ENCODE assay signal across 8 mouse cellular contexts in genomic region chr16:33714271-33714670, GRCm38 (mm10). TPM values are rescaled to one million over a fixed set of nuclear protein-coding genes. Genes with fewer than 3 reads are reported as not detected.
DNase-seq lines count a peak whose midpoint lies in the region; ATAC-seq lines count a peak whose summit lies in the region.

No protein-coding gene starts in this region.

- peaks cover 10% of the 10 kb centered on the region; the same call in 1 of the 2 replicates for H3K4me1 ChIP-seq in forebrain, embryonic 12.5 days
- H3K4me1 ChIP-seq in hindbrain, embryonic 14.5 days (replicated peaks; ENCODE audit: control insufficient read depth, insufficient read depth, low read length) = no peaks in the 10 kb centered on the region
- peaks cover 8% of the 10 kb centered on the region for H3K4me1 ChIP-seq in liver, embryonic 11.5 days (replicated peaks; ENCODE audit: control insufficient read depth, insufficient read depth, low read length)

- H3K27ac ChIP-seq in forebrain, embryonic 12.5 days = no peak overlapping the region
- no peak overlapping the region for H3K27ac ChIP-seq in hindbrain, embryonic 14.5 days
- no peak overlapping the region for H3K27ac ChIP-seq in liver, embryonic 11.5 days (ENCODE audit: low read depth, low read length)

- no peaks in the 10 kb centered on the region for H3K9me3 ChIP-seq in forebrain, embryonic 12.5 days
- H3K9me3 ChIP-seq in hindbrain, embryonic 14.5 days (ENCODE audit: control insufficient read depth, low read length) = no peaks in the 10 kb centered on the region
- H3K9me3 ChIP-seq in liver, embryonic 11.5 days (ENCODE audit: control insufficient read depth, low read length) = no peaks in the 10 kb centered on the region

- H3K36me3 ChIP-seq in forebrain, embryonic 12.5 days (replicated peaks) = peaks cover 59% of the 10 kb centered on the region
- H3K36me3 ChIP-seq in hindbrain, embryonic 14.5 days (replicated peaks; ENCODE audit: control insufficient read depth, insufficient read depth) = no peaks in the 10 kb centered on the region
- peaks cover 3% of the 10 kb centered on the region; the same call in 1 of the 2 replicates for H3K36me3 ChIP-seq in liver, embryonic 11.5 days (ENCODE audit: control insufficient read depth, insufficient read depth, low read length)

- H3K4me2 ChIP-seq in forebrain, embryonic 12.5 days = 0 out of 2 replicates have a peak overlapping the region, but pooled peaks have one; percentile 0
- H3K4me2 ChIP-seq in hindbrain, embryonic 14.5 days (replicated peaks) = peak overlapping the region; percentile 39
- peak overlapping the region; percentile 58 for H3K4me2 ChIP-seq in liver, embryonic 11.5 days

- no peak overlapping the region for H3K4me3 ChIP-seq in forebrain, embryonic 12.5 days (replicated peaks)
- H3K4me3 ChIP-seq in hindbrain, embryonic 14.5 days (replicated peaks; ENCODE audit: low read length) = no peak overlapping the region; the same call in 1 of the 2 replicates
- peak overlapping the region; percentile 10; the same call in 1 of the 2 replicates for H3K4me3 ChIP-seq in liver, embryonic 11.5 days (ENCODE audit: low read depth, low read length)

- ATAC-seq in CD4-positive, CD25-positive, alpha-beta regulatory T cell, adult 4 months = peak; percentile 97
- ATAC-seq in forebrain, embryonic 12.5 days (ENCODE audit: low FRiP score) = 0 out of 2 replicates have a peak, but pooled peaks have one; percentile 44
- ATAC-seq in hindbrain, embryonic 14.5 days (ENCODE audit: low FRiP score) = peak; percentile 48; the same call in 1 of the 2 replicates
- ATAC-seq in liver, embryonic 11.5 days (replicated peaks; ENCODE audit: low FRiP score) = peak; percentile 89
- peak; percentile 75 for ATAC-seq in monocyte, adult 5-6 weeks (replicated peaks; ENCODE audit: insufficient number of reproducible peaks, low FRiP score, low TSS enrichment, poor library complexity, severe bottlenecking)

- peak; percentile 46 to 48 for DNase-seq in adrenal gland, adult 18-20 months (ENCODE audit: low spot score in 2 of 2)
- DNase-seq in hindbrain, embryonic 14.5 days (ENCODE audit: low spot score) = no peak
- peak; percentile 79 for DNase-seq in liver, embryonic 11.5 days (ENCODE audit: low spot score)
- DNase-seq in testis, postnatal 14 days (ENCODE audit: low spot score) = peak; percentile 72
- no peak for DNase-seq in cerebellum, postnatal 36 days

- H3K9ac ChIP-seq in forebrain, embryonic 12.5 days = no peak overlapping the region
- no peak overlapping the region for H3K9ac ChIP-seq in hindbrain, embryonic 14.5 days
- H3K9ac ChIP-seq in liver, embryonic 11.5 days (ENCODE audit: low read depth, low read length) = peak overlapping the region; percentile 27

- H3K27me3 ChIP-seq in forebrain, embryonic 12.5 days = no peaks in the 10 kb centered on the region
- no peaks in the 10 kb centered on the region for H3K27me3 ChIP-seq in hindbrain, embryonic 14.5 days (ENCODE audit: control insufficient read depth, insufficient read depth, low read length)
- H3K27me3 ChIP-seq in liver, embryonic 11.5 days (replicated peaks; ENCODE audit: control insufficient read depth, insufficient read depth, low read length) = no peaks in the 10 kb centered on the region

- WGBS in forebrain, embryonic 12.5 days = 15% methylated on average over 13 of the region's 13 CpGs
- 18% methylated on average over 13 of the region's 13 CpGs for WGBS in hindbrain, embryonic 14.5 days
- 8% methylated on average over 13 of the region's 13 CpGs for WGBS in liver, embryonic 11.5 days

RNA-seq across cellular contexts. Expression of gene Heg1, which starts 30.1 kb away (rescaled TPM):
- polyA plus RNA-seq in CD4-positive, CD25-positive, alpha-beta regulatory T cell, adult 4 months (2017; shearing (Covaris generic)) = 10 to 100 TPM; 21.1 to 31.1 TPM
- total RNA-seq in adrenal gland, adult 18-20 months (2021) = 10 to 100 TPM; 41.2 to 56.9 TPM
- 36.5 and 37.7 TPM in 2 replicates for polyA plus RNA-seq in forebrain, embryonic 12.5 days (2016; fragmentation: Nextera tagmentation; extraction: Ambion mirVana)
- polyA plus RNA-seq in hindbrain, embryonic 14.5 days (2014; fragmentation: Nextera tagmentation; extraction: Ambion mirVana) = 10.7 and 11.2 TPM in 2 replicates
- 14.6 and 17.7 TPM in 2 replicates for polyA plus RNA-seq in liver, embryonic 11.5 days (2014; fragmentation: Nextera tagmentation; extraction: Ambion mirVana)
- 57.9 to 89.2 TPM (median 64.3 TPM) in 3 replicates for total RNA-seq in monocyte, adult 5-6 weeks (2017)

Comparison
In these comparisons a context has a peak if more than half of its experiments do, and no peak if none do; other contexts are left out.
1. ATAC-seq: peak in every context shown above with its lines; median percentile 97 in CD4-positive, CD25-positive, alpha-beta regulatory T cell, adult 4 months; 89 in liver, embryonic 11.5 days; 75 in monocyte, adult 5-6 weeks; 48 in hindbrain, embryonic 14.5 days; 44 in forebrain, embryonic 12.5 days.
2. DNase-seq: peak in adrenal gland, adult 18-20 months (2 of 2), liver, embryonic 11.5 days (single experiment) and testis, postnatal 14 days (single experiment); none in hindbrain, embryonic 14.5 days (single experiment) and cerebellum, postnatal 36 days (0 of 2).
3. H3K4me2 ChIP-seq: peak in every context shown above with its lines; median percentile 58 in liver, embryonic 11.5 days; 39 in hindbrain, embryonic 14.5 days; 0 in forebrain, embryonic 12.5 days.